Mouse (Mus musculus): ENCODE measurements around the gene Yjefn3. TPM values are rescaled to one million over a fixed set of nuclear protein-coding genes. Genes with fewer than 3 reads are reported as not detected.

Yjefn3 gene
- polyA plus RNA-seq, 1 experiment from 2014 or later = 8.7 TPM

DNA sequence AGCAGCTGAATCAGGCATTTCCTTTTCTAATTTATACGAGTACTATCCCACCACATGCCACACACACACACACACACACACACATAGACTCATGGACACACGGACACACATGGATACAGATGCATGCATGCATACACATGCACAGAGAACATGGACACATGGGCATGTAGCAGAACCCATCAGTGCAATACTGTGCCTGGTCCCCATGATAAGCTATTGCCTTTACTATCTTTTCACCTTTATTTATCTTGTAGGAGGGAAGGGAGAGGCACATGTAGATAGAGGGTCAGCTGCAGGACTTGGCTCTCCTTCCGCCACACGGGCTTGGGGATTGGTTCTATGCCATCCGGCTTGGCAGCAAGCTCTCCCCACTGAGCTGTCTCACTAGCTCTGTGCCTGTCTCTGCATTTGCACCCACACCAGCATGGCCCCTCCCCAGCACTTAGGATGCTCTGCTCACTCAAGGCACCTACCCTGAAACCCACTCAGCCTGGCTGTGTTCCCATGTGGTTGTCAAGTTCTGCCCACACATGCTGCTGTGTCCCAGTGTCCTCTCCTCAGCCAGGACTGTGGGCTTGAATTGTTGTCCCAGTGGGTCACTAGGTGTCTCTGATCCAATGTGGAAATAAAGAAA, 39.0 kb downstream of the Yjefn3 start:
- no peak overlapping the region for H3K4me2 ChIP-seq (ENCODE audit: low read depth, low read length)
- no peak; the same call in 1 of the 2 replicates for ATAC-seq (replicated peaks; ENCODE audit: extremely low read depth, insufficient read depth, low FRiP score)
- WGBS = 76% methylated on average over 5 of the region's 5 CpGs

DNA sequence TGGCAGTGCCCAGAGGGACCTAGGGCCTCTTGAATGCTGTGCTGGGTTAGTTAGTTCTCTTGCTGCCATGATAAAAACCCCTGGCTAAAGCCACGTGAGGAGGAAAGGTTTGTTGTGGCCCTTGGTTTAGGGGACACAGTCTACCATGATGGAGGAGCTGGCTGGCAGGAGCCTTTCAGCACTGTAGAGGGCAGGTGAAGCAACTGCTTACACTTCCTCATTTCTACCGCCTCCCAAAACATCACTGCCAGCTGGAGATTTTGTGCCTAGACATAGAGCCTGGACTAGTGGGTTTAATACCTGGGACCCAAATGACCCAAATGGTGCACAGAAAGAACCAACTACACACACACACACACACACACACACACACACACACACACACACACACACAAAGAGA, 41.3 kb downstream of the Yjefn3 start:
- H3K4me3 ChIP-seq (ENCODE audit: low read length) = no peak overlapping the region
- no peaks in the 10 kb centered on the region for H3K36me3 ChIP-seq (ENCODE audit: control insufficient read depth, insufficient read depth)
- H3K27me3 ChIP-seq (ENCODE audit: control insufficient read depth, insufficient read depth, low read length) = no peaks in the 10 kb centered on the region
- WGBS = 72% methylated on average over 2 of the region's 2 CpGs
- H3K9ac ChIP-seq (ENCODE audit: low read length) = no peak overlapping the region
- no peak for ATAC-seq (replicated peaks; ENCODE audit: extremely low read depth, insufficient read depth, low FRiP score)
- H3K4me1 ChIP-seq (ENCODE audit: control insufficient read depth, insufficient read depth, low read length) = no peaks in the 10 kb centered on the region
- no peak overlapping the region for H3K4me2 ChIP-seq (ENCODE audit: low read depth, low read length)
- no peaks in the 10 kb centered on the region for H3K9me3 ChIP-seq (replicated peaks; ENCODE audit: control insufficient read depth, low read length)
- H3K27ac ChIP-seq (ENCODE audit: low read length) = no peak overlapping the region

More for the DNA sequence above, 39.0 kb downstream of the Yjefn3 start:
- H3K9ac ChIP-seq (ENCODE audit: low read length) = no peak overlapping the region
- H3K9me3 ChIP-seq (replicated peaks; ENCODE audit: control insufficient read depth, low read length) = no peaks in the 10 kb centered on the region
- no peak overlapping the region for H3K4me3 ChIP-seq (ENCODE audit: low read length)
- no peaks in the 10 kb centered on the region for H3K36me3 ChIP-seq (ENCODE audit: control insufficient read depth, insufficient read depth)
- H3K4me1 ChIP-seq (ENCODE audit: control insufficient read depth, insufficient read depth, low read length) = no peaks in the 10 kb centered on the region; the same call in 1 of the 2 replicates
- no peak overlapping the region for H3K27ac ChIP-seq (ENCODE audit: low read length)
- no peaks in the 10 kb centered on the region for H3K27me3 ChIP-seq (ENCODE audit: control insufficient read depth, insufficient read depth, low read length)

- Histone ChIP-seq H3K27me3 (ENCODE audit: control insufficient read depth, insufficient read depth, low read length) (no peaks in the 10 kb centered on the region), H3K36me3 (ENCODE audit: control insufficient read depth, insufficient read depth) (no peaks in the 10 kb centered on the region), H3K4me3 (ENCODE audit: low read length) (no peak overlapping the region), H3K4me1 (ENCODE audit: control insufficient read depth, insufficient read depth, low read length) (no peaks in the 10 kb centered on the region), H3K9me3 (replicated peaks; ENCODE audit: control insufficient read depth, low read length) (no peaks in the 10 kb centered on the region), H3K27ac (ENCODE audit: low read length) (no peak overlapping the region), H3K9ac (ENCODE audit: low read length) (no peak overlapping the region), H3K4me2 (ENCODE audit: low read depth, low read length) (no peak overlapping the region)
- no peak for ATAC-seq (replicated peaks; ENCODE audit: extremely low read depth, insufficient read depth, low FRiP score)
- WGBS = 68% methylated on average over 4 of the region's 4 CpGs
Observed at GRCm38 (mm10) chr8:69860807-69861206, 41.7 kb downstream of the Yjefn3 start.

DNA sequence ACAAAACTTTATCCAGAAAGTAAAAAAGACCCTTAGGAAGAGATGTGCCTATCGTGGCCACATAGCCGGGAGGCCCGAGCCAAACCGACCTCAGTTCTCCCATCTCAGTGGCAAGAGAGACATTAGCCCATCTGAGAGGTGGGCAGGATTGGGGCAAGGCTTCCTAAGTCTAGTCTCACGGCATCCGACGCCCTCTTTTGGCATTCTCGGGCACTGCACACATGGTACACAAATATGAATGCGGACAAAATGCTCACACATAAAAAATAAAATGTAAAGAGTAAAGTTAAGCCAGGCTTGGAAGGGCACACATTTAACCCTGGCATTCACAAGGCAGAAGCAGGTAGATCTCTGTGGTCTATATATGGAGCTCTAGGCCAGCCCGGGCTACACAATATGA, 48.6 kb downstream of the Yjefn3 start:
- WGBS = 88% methylated on average over 10 of the region's 10 CpGs
- H3K36me3 ChIP-seq (ENCODE audit: control insufficient read depth, insufficient read depth) = no peaks in the 10 kb centered on the region
- H3K27ac ChIP-seq (ENCODE audit: low read length) = no peak overlapping the region
- no peaks in the 10 kb centered on the region for H3K9me3 ChIP-seq (replicated peaks; ENCODE audit: control insufficient read depth, low read length)
- no peaks in the 10 kb centered on the region for H3K27me3 ChIP-seq (ENCODE audit: control insufficient read depth, insufficient read depth, low read length)
- H3K4me3 ChIP-seq (ENCODE audit: low read length) = no peak overlapping the region
- H3K4me1 ChIP-seq (ENCODE audit: control insufficient read depth, insufficient read depth, low read length) = peaks cover 1% of the 10 kb centered on the region
- H3K9ac ChIP-seq (ENCODE audit: low read length) = no peak overlapping the region
- no peak overlapping the region for H3K4me2 ChIP-seq (ENCODE audit: low read depth, low read length)
- no peak for ATAC-seq (replicated peaks; ENCODE audit: extremely low read depth, insufficient read depth, low FRiP score)

GRCm38 (mm10) chr8:69850926-69851506, 51.5 kb downstream of the Yjefn3 start:
- H3K27me3 ChIP-seq (ENCODE audit: control insufficient read depth, insufficient read depth, low read length) = no peaks in the 10 kb centered on the region
- ATAC-seq (replicated peaks; ENCODE audit: extremely low read depth, insufficient read depth, low FRiP score) = no peak
- H3K36me3 ChIP-seq (ENCODE audit: control insufficient read depth, insufficient read depth) = no peaks in the 10 kb centered on the region

GRCm38 (mm10) chr8:69849899-69850298, 52.6 kb downstream of the Yjefn3 start:
- WGBS = 54% methylated on average over 3 of the region's 3 CpGs
- ATAC-seq (replicated peaks; ENCODE audit: extremely low read depth, insufficient read depth, low FRiP score) = no peak

More at GRCm38 (mm10) chr8:69850926-69851506, 51.5 kb downstream of the Yjefn3 start:
- Histone ChIP-seq H3K9me3 (replicated peaks; ENCODE audit: control insufficient read depth, low read length) (no peaks in the 10 kb centered on the region), H3K4me3 (ENCODE audit: low read length) (no peak overlapping the region), H3K9ac (ENCODE audit: low read length) (no peak overlapping the region), H3K4me2 (ENCODE audit: low read depth, low read length) (no peak overlapping the region), H3K27ac (ENCODE audit: low read length) (no peak overlapping the region), H3K4me1 (ENCODE audit: control insufficient read depth, insufficient read depth, low read length) (peaks cover 6% of the 10 kb centered on the region)
- WGBS = 76% methylated on average over 7 of the region's 7 CpGs

GRCm38 (mm10) chr8:69848951-69849350, 53.6 kb downstream of the Yjefn3 start:
- Histone ChIP-seq H3K9me3 (replicated peaks; ENCODE audit: control insufficient read depth, low read length) (no peaks in the 10 kb centered on the region), H3K4me1 (ENCODE audit: control insufficient read depth, insufficient read depth, low read length) (peaks cover 6% of the 10 kb centered on the region), H3K4me2 (ENCODE audit: low read depth, low read length) (no peak overlapping the region), H3K9ac (ENCODE audit: low read length) (no peak overlapping the region), H3K27me3 (ENCODE audit: control insufficient read depth, insufficient read depth, low read length) (no peaks in the 10 kb centered on the region), H3K4me3 (ENCODE audit: low read length) (no peak overlapping the region), H3K36me3 (ENCODE audit: control insufficient read depth, insufficient read depth) (no peaks in the 10 kb centered on the region), H3K27ac (ENCODE audit: low read length) (peak overlapping the region; percentile 51)
- 29% methylated on average over 8 of the region's 8 CpGs for WGBS
- ATAC-seq (replicated peaks; ENCODE audit: extremely low read depth, insufficient read depth, low FRiP score) = peak; percentile 89

More at GRCm38 (mm10) chr8:69849899-69850298, 52.6 kb downstream of the Yjefn3 start:
- Histone ChIP-seq H3K4me2 (ENCODE audit: low read depth, low read length) (no peak overlapping the region), H3K36me3 (ENCODE audit: control insufficient read depth, insufficient read depth) (no peaks in the 10 kb centered on the region), H3K9me3 (replicated peaks; ENCODE audit: control insufficient read depth, low read length) (no peaks in the 10 kb centered on the region), H3K27me3 (ENCODE audit: control insufficient read depth, insufficient read depth, low read length) (no peaks in the 10 kb centered on the region), H3K9ac (ENCODE audit: low read length) (no peak overlapping the region), H3K4me3 (ENCODE audit: low read length) (no peak overlapping the region), H3K27ac (ENCODE audit: low read length) (no peak overlapping the region), H3K4me1 (ENCODE audit: control insufficient read depth, insufficient read depth, low read length) (peaks cover 6% of the 10 kb centered on the region)

GRCm38 (mm10) chr8:69847167-69848065, 55.1 kb downstream of the Yjefn3 start:
- no peaks in the 10 kb centered on the region for H3K9me3 ChIP-seq (replicated peaks; ENCODE audit: control insufficient read depth, low read length)
- no peak overlapping the region for H3K9ac ChIP-seq (ENCODE audit: low read length)
- H3K4me3 ChIP-seq (ENCODE audit: low read length) = no peak overlapping the region
- peaks cover 6% of the 10 kb centered on the region for H3K4me1 ChIP-seq (ENCODE audit: control insufficient read depth, insufficient read depth, low read length)
- no peak overlapping the region for H3K27ac ChIP-seq (ENCODE audit: low read length)
- no peak overlapping the region for H3K4me2 ChIP-seq (ENCODE audit: low read depth, low read length)
- no peak for ATAC-seq (replicated peaks; ENCODE audit: extremely low read depth, insufficient read depth, low FRiP score)
- 76% methylated on average over 3 of the region's 3 CpGs for WGBS
- H3K36me3 ChIP-seq (ENCODE audit: control insufficient read depth, insufficient read depth) = no peaks in the 10 kb centered on the region
- no peaks in the 10 kb centered on the region for H3K27me3 ChIP-seq (ENCODE audit: control insufficient read depth, insufficient read depth, low read length)

All from heart, embryonic 16.5 days (tissue).